Mouse (Mus musculus) embryonic facial prominence, embryonic 15.5 days (tissue): ENCODE results near the gene Fntb. TPM values are rescaled to one million over a fixed set of nuclear protein-coding genes. Genes with fewer than 3 reads are reported as not detected.
A peak's percentile ranks its signal among the peaks of the same experiment; 100 is the strongest.
"Not testable (repeated sequence)": the region's sequence is repeated elsewhere in the genome, so short reads cannot be mapped to it uniquely, and the experiment has no call there.

Experiments used
- ATAC-seq: fragments of 200-750 bp; cut with Nextera tagmentation; 2 replicates; pipeline ENCODE4 v1.8.0; 2017; ENCODE audit warnings: low read depth, moderate TSS enrichment; ENCODE audit not compliant: insufficient number of reproducible peaks, low FRiP score, low TSS enrichment
- H3K27ac ChIP-seq: fragments of 300-500 bp; sonication (generic); replicated peaks from 2 replicates; pipeline ENCODE4 v1.5.1; 2015; ENCODE audit warnings: mild to moderate bottlenecking, inconsistent platforms
- H3K27me3 ChIP-seq: fragments of 300-500 bp; sonication (generic); 2 replicates; pipeline ENCODE4 v1.6.1; 2015; ENCODE audit warnings: inconsistent platforms
- H3K36me3 ChIP-seq: fragments of 300-500 bp; sonication (generic); 2 replicates; pipeline ENCODE4 v1.6.1; 2015; ENCODE audit warnings: mild to moderate bottlenecking, inconsistent platforms
- H3K4me1 ChIP-seq: fragments of 300-500 bp; sonication (generic); 2 replicates; pipeline ENCODE4 v1.6.1; 2015; ENCODE audit warnings: inconsistent platforms
- H3K4me2 ChIP-seq: fragments of 300-500 bp; sonication (generic); replicated peaks from 2 replicates; pipeline ENCODE4 v1.6.1; 2015; ENCODE audit warnings: mild to moderate bottlenecking, inconsistent platforms
- H3K4me3 ChIP-seq: fragments of 300-500 bp; sonication (generic); replicated peaks from 2 replicates; pipeline ENCODE4 v1.5.1; 2015; ENCODE audit warnings: mild to moderate bottlenecking, inconsistent platforms
- H3K9ac ChIP-seq: fragments of 300-500 bp; sonication (generic); 2 replicates; pipeline ENCODE4 v1.6.1; 2015; ENCODE audit warnings: inconsistent platforms
- H3K9me3 ChIP-seq: fragments of 300-500 bp; sonication (generic); replicated peaks from 2 replicates; pipeline ENCODE4 v1.6.1; 2016; ENCODE audit warnings: inconsistent platforms
- WGBS: fragments of 180-500 bp; shearing (Covaris S2); methylation state at CpG from one replicate; pipeline ENCODE4 v1.1.7; 2015; 5-methylcytosine and 5-hydroxymethylcytosine counted together
- polyA plus RNA-seq: library from polyadenylated mRNA; unstranded; fragments of >200 nt; fragmentation: Nextera tagmentation; extraction: Ambion mirVana; gene quantifications from 2 replicates; pipeline ENCODE4 v1.2.1, GENCODE M21; 2015

Gene Fntb
- polyA plus RNA-seq, 1 experiment from 2014 or later, result 47.1 TPM

GRCm38 (mm10) chr12:76837844-76838650 lies 72.7 kb downstream of the Fntb start:
- no peaks in the 10 kb centered on the region for H3K9me3 ChIP-seq
- ATAC-seq, result no peak
- H3K4me2 ChIP-seq, result peak overlapping the region; percentile 60
- 12% methylated on average over 21 of the region's 21 CpGs for WGBS
- peak overlapping the region; percentile 78 for H3K27ac ChIP-seq
- H3K27me3 ChIP-seq, result no peaks in the 10 kb centered on the region
- H3K4me3 ChIP-seq, result peak overlapping the region; percentile 79
- 0 out of 2 replicates have a peak, but pooled peaks cover 5% of the 10 kb centered on the region for H3K4me1 ChIP-seq
- H3K36me3 ChIP-seq, result no peaks in the 10 kb centered on the region
- H3K9ac ChIP-seq, result peak overlapping the region; percentile 64

GRCm38 (mm10) chr12:76839298-76839697 lies 73.9 kb downstream of the Fntb start:
- H3K27ac ChIP-seq, result no peak overlapping the region
- no peak overlapping the region for H3K9ac ChIP-seq
- H3K9me3 ChIP-seq, result no peaks in the 10 kb centered on the region
- H3K4me1 ChIP-seq, result 0 out of 2 replicates have a peak, but pooled peaks cover 5% of the 10 kb centered on the region
- no peak overlapping the region for H3K4me3 ChIP-seq
- ATAC-seq, result no peak
- no peaks in the 10 kb centered on the region for H3K27me3 ChIP-seq
- no peak overlapping the region for H3K4me2 ChIP-seq
- WGBS, result 95% methylated on average over 4 of the region's 4 CpGs
- no peaks in the 10 kb centered on the region for H3K36me3 ChIP-seq

- no peak overlapping the region for H3K4me3 ChIP-seq
- H3K36me3 ChIP-seq, result no peaks in the 10 kb centered on the region
- 83% methylated on average over 6 of the region's 6 CpGs for WGBS
- no peaks in the 10 kb centered on the region for H3K27me3 ChIP-seq
- no peak overlapping the region for H3K27ac ChIP-seq
- ATAC-seq, result no peak
- no peak overlapping the region for H3K4me2 ChIP-seq
- 0 out of 2 replicates have a peak, but pooled peaks cover 5% of the 10 kb centered on the region for H3K4me1 ChIP-seq
- no peak overlapping the region for H3K9ac ChIP-seq
- no peaks in the 10 kb centered on the region for H3K9me3 ChIP-seq
Measured at GRCm38 (mm10) chr12:76840081-76840480, 74.7 kb downstream of the Fntb start.

- 92% methylated on average over 15 of the region's 15 CpGs for WGBS
- no peak for ATAC-seq
Measured at GRCm38 (mm10) chr12:76844346-76845061, 79.1 kb downstream of the Fntb start.

GRCm38 (mm10) chr12:76852419-76852818 lies 87.0 kb downstream of the Fntb start:
- no peak overlapping the region for H3K9ac ChIP-seq
- 91% methylated on average over 2 of the region's 2 CpGs for WGBS
- ATAC-seq, result no peak
- no peaks in the 10 kb centered on the region for H3K36me3 ChIP-seq
- no peaks in the 10 kb centered on the region for H3K9me3 ChIP-seq
- no peak overlapping the region for H3K4me2 ChIP-seq
- no peak overlapping the region for H3K4me3 ChIP-seq
- H3K4me1 ChIP-seq, result no peaks in the 10 kb centered on the region
- no peaks in the 10 kb centered on the region for H3K27me3 ChIP-seq
- H3K27ac ChIP-seq, result no peak overlapping the region

More at GRCm38 (mm10) chr12:76844346-76845061, 79.1 kb downstream of the Fntb start:
- no peak overlapping the region for H3K27ac ChIP-seq
- no peaks in the 10 kb centered on the region for H3K27me3 ChIP-seq
- no peaks in the 10 kb centered on the region for H3K9me3 ChIP-seq
- H3K4me3 ChIP-seq, result no peak overlapping the region
- no peak overlapping the region for H3K4me2 ChIP-seq
- H3K4me1 ChIP-seq, result no peaks in the 10 kb centered on the region
- H3K9ac ChIP-seq, result no peak overlapping the region
- no peaks in the 10 kb centered on the region for H3K36me3 ChIP-seq

- Histone ChIP-seq H3K36me3 (no peaks in the 10 kb centered on the region), H3K4me3 (no peak overlapping the region), H3K4me1 (no peaks in the 10 kb centered on the region), H3K9ac (no peak overlapping the region), H3K27ac (no peak overlapping the region), H3K4me2 (no peak overlapping the region), H3K9me3 (no peaks in the 10 kb centered on the region), H3K27me3 (no peaks in the 10 kb centered on the region)
- no peak for ATAC-seq
- WGBS, result 86% methylated on average over 1 of the region's 1 CpGs
Measured at GRCm38 (mm10) chr12:76853378-76854142, 88.2 kb downstream of the Fntb start.

GRCm38 (mm10) chr12:76857087-76857486 lies 91.7 kb downstream of the Fntb start:
- Histone ChIP-seq H3K9me3 (no peaks in the 10 kb centered on the region), H3K27ac (no peak overlapping the region), H3K4me1 (no peaks in the 10 kb centered on the region), H3K36me3 (no peaks in the 10 kb centered on the region), H3K4me2 (no peak overlapping the region), H3K4me3 (no peak overlapping the region), H3K27me3 (no peaks in the 10 kb centered on the region), H3K9ac (no peak overlapping the region)
- no peak for ATAC-seq
- 79% methylated on average over 10 of the region's 10 CpGs for WGBS

- WGBS, result 76% methylated on average over 6 of the region's 6 CpGs
- ATAC-seq, H3K9ac ChIP-seq, H3K4me1 ChIP-seq, H3K27ac ChIP-seq, H3K36me3 ChIP-seq, H3K27me3 ChIP-seq, H3K4me2 ChIP-seq, H3K4me3 ChIP-seq, H3K9me3 ChIP-seq: not testable (repeated sequence)
Measured at GRCm38 (mm10) chr12:76858788-76859187, 93.4 kb downstream of the Fntb start.

GRCm38 (mm10) chr12:76863651-76864050 lies 98.3 kb downstream of the Fntb start:
- WGBS, result 65% methylated on average over 11 of the region's 11 CpGs
- Histone ChIP-seq H3K9ac (no peak overlapping the region), H3K9me3 (no peaks in the 10 kb centered on the region), H3K36me3 (0 out of 2 replicates have a peak, but pooled peaks cover 7% of the 10 kb centered on the region), H3K4me3 (no peak overlapping the region), H3K4me2 (no peak overlapping the region), H3K27me3 (no peaks in the 10 kb centered on the region), H3K27ac (no peak overlapping the region), H3K4me1 (peaks cover 14% of the 10 kb centered on the region)
- no peak for ATAC-seq

- ATAC-seq, result no peak
- peak overlapping the region; percentile 55; the same call in 1 of the 2 replicates for H3K27ac ChIP-seq
Measured at GRCm38 (mm10) chr12:76865266-76865665, 99.9 kb downstream of the Fntb start.

More at GRCm38 (mm10) chr12:76865266-76865665, 99.9 kb downstream of the Fntb start:
- Histone ChIP-seq H3K9me3 (no peaks in the 10 kb centered on the region), H3K36me3 (0 out of 2 replicates have a peak, but pooled peaks cover 7% of the 10 kb centered on the region), H3K27me3 (no peaks in the 10 kb centered on the region), H3K4me3 (no peak overlapping the region), H3K4me2 (no peak overlapping the region), H3K9ac (no peak overlapping the region), H3K4me1 (peaks cover 14% of the 10 kb centered on the region)
- 40% methylated on average over 13 of the region's 13 CpGs for WGBS
